Mouse (Mus musculus) liver, embryonic 15.5 days (tissue): ENCODE data around the gene Otos. TPM values are rescaled to one million over a fixed set of nuclear protein-coding genes. Genes with fewer than 3 reads are reported as not detected.
A peak's percentile ranks its signal among the peaks of the same experiment; 100 is the strongest.

Source experiments
- ATAC-seq: fragments of 200-750 bp; cut with Nextera tagmentation; 2 replicates; pipeline ENCODE4 v1.8.0; 2017; ENCODE audit warnings: moderate number of reproducible peaks, mild to moderate bottlenecking, moderate library complexity; ENCODE audit not compliant: insufficient read depth
- H3K27ac ChIP-seq: fragments of 300-500 bp; sonication (generic); replicated peaks from 2 replicates; pipeline ENCODE4 v1.5.1; 2015; ENCODE audit warnings: mild to moderate bottlenecking, inconsistent platforms
- H3K27me3 ChIP-seq: fragments of 300-500 bp; sonication (generic); 2 replicates; pipeline ENCODE4 v1.6.1; 2015; ENCODE audit warnings: mild to moderate bottlenecking, inconsistent platforms
- H3K36me3 ChIP-seq: fragments of 300-500 bp; sonication (generic); replicated peaks from 2 replicates; pipeline ENCODE4 v1.6.1; 2015; ENCODE audit warnings: moderate library complexity, mild to moderate bottlenecking, inconsistent platforms
- H3K4me1 ChIP-seq: fragments of 300-500 bp; sonication (generic); replicated peaks from 2 replicates; pipeline ENCODE4 v1.6.1; 2015; ENCODE audit warnings: inconsistent platforms
- H3K4me2 ChIP-seq: fragments of 300-500 bp; sonication (generic); 2 replicates; pipeline ENCODE4 v1.6.1; 2015; ENCODE audit warnings: moderate library complexity, mild to moderate bottlenecking, inconsistent platforms
- H3K4me3 ChIP-seq: fragments of 300-500 bp; sonication (generic); replicated peaks from 2 replicates; pipeline ENCODE4 v1.5.1; 2015; ENCODE audit warnings: mild to moderate bottlenecking, inconsistent platforms
- H3K9ac ChIP-seq: fragments of 300-500 bp; sonication (generic); 2 replicates; pipeline ENCODE4 v1.6.1; 2015; ENCODE audit warnings: moderate library complexity, mild to moderate bottlenecking, inconsistent platforms
- H3K9me3 ChIP-seq: fragments of 300-500 bp; sonication (generic); replicated peaks from 2 replicates; pipeline ENCODE4 v1.6.1; 2016; ENCODE audit warnings: inconsistent platforms
- WGBS: fragments of 180-500 bp; shearing (Covaris S2); methylation state at CpG from one replicate; pipeline ENCODE4 v1.1.7; 2015; ENCODE audit warnings: mixed read lengths; ENCODE audit not compliant: insufficient replicate concordance; 5-methylcytosine and 5-hydroxymethylcytosine counted together
- polyA plus RNA-seq: library from polyadenylated mRNA; unstranded; fragments of >200 nt; fragmentation: Nextera tagmentation; extraction: Ambion mirVana; gene quantifications from 2 replicates; pipeline ENCODE4 v1.2.1, GENCODE M21; 2015

Otos gene
- polyA plus RNA-seq, 1 experiment from 2014 or later = 0.09 TPM

- Histone ChIP-seq H3K9me3 (no peaks in the 10 kb centered on the region), H3K27me3 (no peaks in the 10 kb centered on the region), H3K9ac (no peak overlapping the region), H3K4me1 (0 out of 2 replicates have a peak, but pooled peaks cover 2% of the 10 kb centered on the region), H3K4me2 (no peak overlapping the region), H3K27ac (no peak overlapping the region), H3K4me3 (no peak overlapping the region), H3K36me3 (no peaks in the 10 kb centered on the region)
- ATAC-seq = no peak
- 62% methylated on average over 4 of the region's 4 CpGs for WGBS
Observed at GRCm38 (mm10) chr1:92671326-92671725, 22.7 kb upstream of the Otos start.

- Histone ChIP-seq H3K36me3 (no peaks in the 10 kb centered on the region), H3K9ac (no peak overlapping the region), H3K9me3 (no peaks in the 10 kb centered on the region), H3K27ac (no peak overlapping the region), H3K27me3 (no peaks in the 10 kb centered on the region), H3K4me1 (no peaks in the 10 kb centered on the region), H3K4me3 (no peak overlapping the region), H3K4me2 (no peak overlapping the region)
- no peak for ATAC-seq
- WGBS = 70% methylated on average over 3 of the region's 3 CpGs
Observed at GRCm38 (mm10) chr1:92669430-92669829, 20.8 kb upstream of the Otos start.

DNA sequence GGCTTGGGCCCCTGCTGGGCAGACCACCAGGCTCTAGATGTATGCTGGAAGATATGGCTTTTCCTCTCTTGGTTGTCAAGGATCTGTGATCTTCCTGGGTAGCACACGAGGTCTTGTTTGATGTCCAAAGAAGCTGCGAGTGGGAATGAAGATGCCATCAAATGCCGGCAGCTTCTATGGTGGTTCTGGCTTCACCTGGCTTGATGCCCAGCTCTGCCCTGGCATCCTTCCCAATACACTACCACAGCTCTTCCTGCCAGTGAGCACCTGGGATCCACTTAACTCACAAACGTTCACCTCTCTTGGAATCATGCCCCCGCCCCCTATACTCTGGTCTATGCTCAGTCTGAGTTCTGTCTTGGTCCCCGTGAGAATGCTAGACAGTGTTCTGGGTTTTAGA is 18.5 kb upstream of the Otos start:
- H3K36me3 ChIP-seq = no peaks in the 10 kb centered on the region
- no peaks in the 10 kb centered on the region for H3K4me1 ChIP-seq
- no peaks in the 10 kb centered on the region for H3K9me3 ChIP-seq
- H3K27me3 ChIP-seq = no peaks in the 10 kb centered on the region
- no peak overlapping the region for H3K4me2 ChIP-seq
- no peak overlapping the region for H3K9ac ChIP-seq
- H3K27ac ChIP-seq = no peak overlapping the region
- WGBS = 64% methylated on average over 6 of the region's 6 CpGs
- ATAC-seq = no peak
- no peak overlapping the region for H3K4me3 ChIP-seq

GRCm38 (mm10) chr1:92659392-92659791 is 10.8 kb upstream of the Otos start:
- no peak for ATAC-seq
- Histone ChIP-seq H3K9ac (no peak overlapping the region), H3K4me2 (no peak overlapping the region), H3K4me3 (no peak overlapping the region), H3K9me3 (no peaks in the 10 kb centered on the region), H3K36me3 (no peaks in the 10 kb centered on the region), H3K4me1 (no peaks in the 10 kb centered on the region), H3K27me3 (peaks cover 2% of the 10 kb centered on the region; the same call in 1 of the 2 replicates), H3K27ac (no peak overlapping the region)
- 9% methylated on average over 5 of the region's 5 CpGs for WGBS

GRCm38 (mm10) chr1:92657025-92657820 is 8.6 kb upstream of the Otos start:
- ATAC-seq = no peak
- no peaks in the 10 kb centered on the region for H3K9me3 ChIP-seq
- H3K27me3 ChIP-seq = peaks cover 2% of the 10 kb centered on the region; the same call in 1 of the 2 replicates
- no peak overlapping the region for H3K4me2 ChIP-seq
- H3K27ac ChIP-seq = no peak overlapping the region
- no peak overlapping the region for H3K9ac ChIP-seq
- H3K36me3 ChIP-seq = no peaks in the 10 kb centered on the region
- H3K4me3 ChIP-seq = no peak overlapping the region
- WGBS = 68% methylated on average over 11 of the region's 11 CpGs
- no peaks in the 10 kb centered on the region for H3K4me1 ChIP-seq

DNA sequence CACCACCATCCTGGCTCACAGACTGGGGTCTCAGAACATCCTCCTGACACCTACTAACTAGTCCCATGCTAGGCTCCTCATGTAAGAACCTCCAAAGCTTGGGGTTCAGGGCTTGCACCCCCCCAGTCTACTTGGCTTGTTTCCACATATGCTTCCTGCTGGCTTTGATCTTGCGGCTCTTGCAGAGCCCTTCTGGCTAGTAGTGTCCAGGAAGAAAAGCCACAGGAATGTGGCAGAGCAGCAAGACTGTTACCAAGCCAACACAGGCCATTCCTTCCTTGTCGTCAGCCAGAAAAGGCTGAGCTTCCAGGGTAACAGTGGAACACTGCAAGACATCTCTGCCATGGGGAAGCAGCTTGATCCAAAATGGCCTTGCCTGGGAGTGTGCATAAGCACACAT is 6.0 kb upstream of the Otos start:
- no peak for ATAC-seq
- H3K36me3 ChIP-seq = no peaks in the 10 kb centered on the region
- H3K9me3 ChIP-seq = no peaks in the 10 kb centered on the region
- WGBS = 53% methylated on average over 2 of the region's 2 CpGs
- H3K4me2 ChIP-seq = no peak overlapping the region
- peaks cover 2% of the 10 kb centered on the region; the same call in 1 of the 2 replicates for H3K27me3 ChIP-seq
- H3K9ac ChIP-seq = no peak overlapping the region
- H3K4me1 ChIP-seq = no peaks in the 10 kb centered on the region
- H3K27ac ChIP-seq = no peak overlapping the region
- no peak overlapping the region for H3K4me3 ChIP-seq

DNA sequence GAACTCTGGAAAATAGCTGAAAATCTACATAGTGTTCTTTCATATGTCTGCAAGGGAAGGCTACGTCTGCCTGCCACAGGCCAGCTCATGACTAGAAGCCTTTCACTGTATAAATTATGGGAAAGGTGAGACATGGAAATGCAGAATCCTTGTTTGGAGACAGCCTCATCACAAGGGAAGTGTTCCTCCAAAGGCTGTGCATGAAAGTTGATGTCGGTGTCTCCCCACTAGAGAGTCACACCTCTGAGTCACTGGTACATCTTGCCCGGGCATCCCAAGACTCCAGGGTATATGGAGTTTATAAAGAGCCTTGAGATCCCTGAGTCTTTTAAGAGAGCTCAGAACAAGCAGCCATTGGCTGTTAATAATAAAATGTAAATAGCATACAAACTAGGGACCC is 4.5 kb upstream of the Otos start:
- no peak overlapping the region for H3K4me3 ChIP-seq
- H3K4me1 ChIP-seq = peaks cover 3% of the 10 kb centered on the region; the same call in 1 of the 2 replicates
- H3K9me3 ChIP-seq = no peaks in the 10 kb centered on the region
- WGBS = 68% methylated on average over 3 of the region's 3 CpGs
- peaks cover 2% of the 10 kb centered on the region; the same call in 1 of the 2 replicates for H3K27me3 ChIP-seq
- no peak overlapping the region for H3K9ac ChIP-seq
- no peak overlapping the region for H3K27ac ChIP-seq
- no peak for ATAC-seq
- no peaks in the 10 kb centered on the region for H3K36me3 ChIP-seq
- H3K4me2 ChIP-seq = no peak overlapping the region

GRCm38 (mm10) chr1:92651467-92651866 is 2.8 kb upstream of the Otos start:
- Histone ChIP-seq H3K27me3 (peaks cover 2% of the 10 kb centered on the region; the same call in 1 of the 2 replicates), H3K9ac (no peak overlapping the region), H3K27ac (no peak overlapping the region), H3K4me3 (no peak overlapping the region), H3K36me3 (no peaks in the 10 kb centered on the region), H3K4me2 (no peak overlapping the region), H3K9me3 (no peaks in the 10 kb centered on the region), H3K4me1 (peaks cover 5% of the 10 kb centered on the region; the same call in 1 of the 2 replicates)
- WGBS = 63% methylated on average over 3 of the region's 3 CpGs
- ATAC-seq = no peak

GRCm38 (mm10) chr1:92648197-92648596 is 444 bp downstream of the Otos start:
- Histone ChIP-seq H3K27ac (no peak overlapping the region), H3K4me2 (peak overlapping the region; percentile 48), H3K27me3 (no peaks in the 10 kb centered on the region), H3K9me3 (no peaks in the 10 kb centered on the region), H3K4me3 (no peak overlapping the region), H3K36me3 (no peaks in the 10 kb centered on the region), H3K4me1 (peaks cover 5% of the 10 kb centered on the region; the same call in 1 of the 2 replicates), H3K9ac (no peak overlapping the region)
- WGBS = 11% methylated on average over 10 of the region's 10 CpGs
- ATAC-seq = no peak

GRCm38 (mm10) chr1:92647752-92648151 is 889 bp downstream of the Otos start:
- no peak for ATAC-seq
- no peak overlapping the region for H3K4me3 ChIP-seq
- no peak overlapping the region for H3K9ac ChIP-seq

DNA sequence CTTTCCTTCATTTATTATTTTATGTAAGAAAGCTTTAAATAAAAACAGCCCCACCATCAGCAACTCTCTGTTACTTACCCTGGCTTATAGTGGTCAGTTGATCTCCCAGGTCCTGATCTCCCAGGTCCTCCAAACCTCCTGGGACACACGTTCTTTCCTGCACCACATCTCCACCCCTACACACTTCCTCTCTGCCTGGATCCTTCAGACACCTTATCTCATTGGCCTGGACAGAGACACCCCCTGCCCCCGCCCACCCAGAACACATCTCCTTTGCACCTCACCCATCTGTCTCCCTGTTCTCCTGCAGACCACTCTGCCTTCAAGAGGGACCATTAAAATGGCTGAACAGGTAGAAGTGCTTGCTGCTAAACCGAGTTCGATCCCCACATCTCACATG is 1.6 kb downstream of the Otos start:
- H3K4me1 ChIP-seq = peaks cover 10% of the 10 kb centered on the region
- H3K36me3 ChIP-seq = no peaks in the 10 kb centered on the region
- ATAC-seq = no peak
- no peak overlapping the region for H3K4me3 ChIP-seq
- H3K9me3 ChIP-seq = no peaks in the 10 kb centered on the region
- no peak overlapping the region for H3K27ac ChIP-seq
- 44% methylated on average over 4 of the region's 4 CpGs for WGBS
- H3K9ac ChIP-seq = no peak overlapping the region
- H3K27me3 ChIP-seq = no peaks in the 10 kb centered on the region
- H3K4me2 ChIP-seq = no peak overlapping the region

More at GRCm38 (mm10) chr1:92647752-92648151, 889 bp downstream of the Otos start:
- 10% methylated on average over 8 of the region's 8 CpGs for WGBS
- Histone ChIP-seq H3K9me3 (no peaks in the 10 kb centered on the region), H3K4me1 (peaks cover 5% of the 10 kb centered on the region; the same call in 1 of the 2 replicates), H3K27ac (no peak overlapping the region), H3K4me2 (peak overlapping the region; percentile 48), H3K36me3 (no peaks in the 10 kb centered on the region), H3K27me3 (no peaks in the 10 kb centered on the region)
